Mouse (Mus musculus): ENCODE data around the gene Gm8653.

The Gm8653 gene

GRCm38 (mm10) chr7:22201164-22201563, at the start of gene Gm8653:
Gene Gm8653 (minus strand): TSS chr7:22201264.
- WGBS, result no CpG with 5 or more reads among the region's 2 CpGs

GRCm38 (mm10) chr7:22229384-22229783, 28.3 kb upstream of the Gm8653 start, which contains the start of gene Gm8453:
Gene Gm8453 (minus strand): TSS chr7:22229484.
- 12% methylated on average over 2 of the region's 2 CpGs for WGBS

DNA sequence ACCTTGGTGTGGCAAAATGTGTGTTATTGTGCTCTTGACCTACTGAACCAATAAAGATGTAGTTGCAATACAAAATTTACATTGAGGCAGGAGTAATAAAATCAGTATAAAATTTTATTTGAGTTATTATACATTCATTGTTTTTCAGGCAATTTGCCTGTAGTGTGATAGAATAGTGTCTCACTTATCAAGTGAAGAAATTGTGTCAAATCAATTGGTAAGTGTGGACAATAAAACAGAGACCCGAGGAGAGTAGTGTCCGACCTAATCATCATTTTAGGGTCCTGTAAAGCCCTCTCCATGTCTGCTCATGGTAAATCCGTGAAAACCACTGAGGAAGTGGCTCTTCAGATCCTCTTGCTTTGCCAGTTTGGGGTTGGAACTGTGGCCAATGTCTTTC, 12.0 kb downstream of the Gm8653 start, which contains the start of gene Vmn1r143:
Vmn1r143 (plus strand) TSS at position 301 of the 400 bp plus-strand sequence.
- no CpG with 5 or more reads among the region's 3 CpGs for WGBS

GRCm38 (mm10) chr7:22163935-22164334, 37.1 kb downstream of the Gm8653 start, which contains the start of gene Vmn1r142:
Gene Vmn1r142 (minus strand): TSS chr7:22164035.
- no CpG with 5 or more reads among the region's 3 CpGs for WGBS
